Mouse (Mus musculus) heart, adult 2 months (tissue): ENCODE measurements at regions not wholly inside any gene's neighbourhood (a gene's known extent, or its start where the extent isn't known, plus 50 kb on each side); places are given as distances from the start of the nearest gene placed in this dataset.

ENCODE experiments used
- CTCF ChIP-seq: fragments of 200-600 bp; IDR thresholded peaks from 2 replicates; pipeline ENCODE4 v1.8.1; 2022; ENCODE audit warnings: antibody characterized with exemption, mild to moderate bottlenecking, moderate library complexity
- EP300 ChIP-seq: fragments of 200-500 bp; IDR thresholded peaks from 2 replicates; pipeline ENCODE4 v1.6.1; 2011; ENCODE audit warnings: low read depth, low read length, control low read depth; ENCODE audit not compliant: insufficient read depth

- TF ChIP-seq CTCF (peak; percentile 45), EP300 (0 out of 2 replicates have a peak, but pooled peaks have one; percentile 53)
These were observed 104.2 kb downstream of the Zfp36l2 start for GRCm38 (mm10) chr17:84083307-84084263.
